In the genomic region with DNA sequence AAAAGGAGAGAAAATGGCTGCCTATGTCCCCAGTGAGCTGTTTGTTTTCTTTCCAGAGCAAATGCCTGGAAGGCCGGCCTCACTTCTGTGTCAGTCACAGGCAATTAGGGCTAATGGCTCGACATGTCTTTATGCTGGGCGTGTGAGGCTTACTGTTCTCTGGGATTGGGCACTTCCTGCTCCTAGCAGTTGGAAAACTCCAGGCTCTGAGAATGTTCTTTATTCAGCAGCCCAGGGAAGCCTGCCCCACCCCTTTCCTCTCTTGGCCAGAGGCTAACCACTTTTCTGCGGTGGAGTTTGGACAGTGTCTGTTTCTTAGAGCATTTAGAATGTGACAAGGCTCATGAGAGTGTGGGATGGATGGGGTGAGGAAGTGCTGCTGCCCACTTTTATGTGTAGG, we compare ENCODE assay signal across 9 mouse cellular contexts.
DNase-seq lines count a peak whose midpoint lies in the region; ATAC-seq and TF ChIP-seq lines count a peak whose summit lies in the region.
"Had no signal": no experiment of that assay in that cellular context is flagged by ENCODE, and none has a peak within 500 bp of the region (broad histone marks: within the 10 kb centered on the region; RNA-seq: fewer than 3 reads in every experiment).

No protein-coding gene starts in this region.

- DNase-seq in layer of hippocampus, adult 2 months (ENCODE audit: low spot score in 2 of 2): peak in 1 of 2 experiments; percentile 22
- DNase-seq in layer of hippocampus, adult 9-10 months (ENCODE audit: low spot score): no peak
- peak; percentile 66 for DNase-seq in embryonic facial prominence, embryonic 11.5 days (ENCODE audit: low spot score)
- peak; percentile 28 for DNase-seq in heart, postnatal 0 days (ENCODE audit: low spot score)
- DNase-seq in kidney, postnatal 36 days: peak; percentile 37 to 52
- peak; percentile 32 for DNase-seq in skeletal muscle tissue, adult 2 months (ENCODE audit: low read depth, low spot score)
- DNase-seq in liver, postnatal 0 days: no peak
- DNase-seq in cerebellum, adult 2 months: no peak

- no peak overlapping the region for H3K4me3 ChIP-seq in layer of hippocampus, adult 2 months
- no peak overlapping the region for H3K4me3 ChIP-seq in embryonic facial prominence, embryonic 11.5 days (ENCODE audit: low read depth, low read length)
- H3K4me3 ChIP-seq in heart, postnatal 0 days (ENCODE audit: low read depth, low read length): no peak overlapping the region
- H3K4me3 ChIP-seq in liver, postnatal 0 days (ENCODE audit: low read depth, low read length): no peak overlapping the region
- H3K4me3 ChIP-seq in cerebellum, adult 2 months (replicated peaks; ENCODE audit: insufficient read depth, low read depth, low read length): no peak overlapping the region

- H3K36me3 ChIP-seq in embryonic facial prominence, embryonic 11.5 days (replicated peaks; ENCODE audit: control insufficient read depth, insufficient read depth, low read depth, low read length): no peaks in the 10 kb centered on the region
- H3K36me3 ChIP-seq in heart, postnatal 0 days (replicated peaks; ENCODE audit: control insufficient read depth, insufficient read depth, low read length): no peaks in the 10 kb centered on the region; the same call in 1 of the 2 replicates
- peaks cover 13% of the 10 kb centered on the region for H3K36me3 ChIP-seq in liver, postnatal 0 days (replicated peaks; ENCODE audit: insufficient read depth, low read length)

- TF ChIP-seq POLR2A in cerebellum, adult 2 months (IDR thresholded peaks at IDR 0.05; ENCODE audit: borderline replicate concordance, insufficient read depth, low read length): no peak

- no peaks in the 10 kb centered on the region; the same call in 1 of the 2 replicates for H3K4me1 ChIP-seq in embryonic facial prominence, embryonic 11.5 days (ENCODE audit: control insufficient read depth, insufficient read depth, low read length)
- no peaks in the 10 kb centered on the region for H3K4me1 ChIP-seq in heart, postnatal 0 days (ENCODE audit: control insufficient read depth, insufficient read depth)
- no peaks in the 10 kb centered on the region for H3K4me1 ChIP-seq in liver, postnatal 0 days (ENCODE audit: insufficient read depth)
- H3K4me1 ChIP-seq in cerebellum, adult 2 months (ENCODE audit: control insufficient read depth, insufficient read depth, low read length): no peaks in the 10 kb centered on the region

- no peak overlapping the region; the same call in 1 of the 2 replicates for H3K9ac ChIP-seq in embryonic facial prominence, embryonic 11.5 days (replicated peaks; ENCODE audit: low read length)
- no peak overlapping the region for H3K9ac ChIP-seq in heart, postnatal 0 days (replicated peaks; ENCODE audit: low read depth, low read length)
- H3K9ac ChIP-seq in liver, postnatal 0 days (replicated peaks): no peak overlapping the region

- 13% methylated on average over 4 of the region's 4 CpGs for WGBS in embryonic facial prominence, embryonic 11.5 days
- WGBS in heart, postnatal 0 days: 32% methylated on average over 4 of the region's 4 CpGs
- WGBS in liver, postnatal 0 days (ENCODE audit: insufficient replicate concordance): 37% methylated on average over 4 of the region's 4 CpGs
- WGBS in cerebellum, adult 2 months: 17% methylated on average over 4 of the region's 4 CpGs

- H3K27me3 ChIP-seq in embryonic facial prominence, embryonic 11.5 days (ENCODE audit: control insufficient read depth, insufficient read depth, low read length): no peaks in the 10 kb centered on the region
- H3K27me3 ChIP-seq in heart, postnatal 0 days (ENCODE audit: control insufficient read depth, insufficient read depth, low read length): no peaks in the 10 kb centered on the region
- H3K27me3 ChIP-seq in liver, postnatal 0 days (ENCODE audit: insufficient read depth, low read length): no peaks in the 10 kb centered on the region
- H3K27me3 ChIP-seq in cerebellum, adult 2 months (ENCODE audit: control insufficient read depth, insufficient read depth, low read length): no peaks in the 10 kb centered on the region; the same call in 1 of the 2 replicates

- no peak for ATAC-seq in embryonic facial prominence, embryonic 11.5 days (replicated peaks; ENCODE audit: insufficient number of reproducible peaks, low FRiP score, low TSS enrichment, low read depth)
- peak; percentile 69; the same call in 1 of the 2 replicates for ATAC-seq in heart, postnatal 0 days (ENCODE audit: insufficient read depth, low read depth)
- no peak for ATAC-seq in liver, postnatal 0 days

- TF ChIP-seq EP300 in heart, postnatal 0 days (IDR thresholded peaks at IDR 0.05; ENCODE audit: low read depth): no peak
- no peak for TF ChIP-seq EP300 in liver, postnatal 0 days (IDR thresholded peaks at IDR 0.05; ENCODE audit: low read depth)

- H3K9me3 ChIP-seq in embryonic facial prominence, embryonic 11.5 days (replicated peaks; ENCODE audit: control insufficient read depth, low read length): no peaks in the 10 kb centered on the region
- no peaks in the 10 kb centered on the region for H3K9me3 ChIP-seq in heart, postnatal 0 days (replicated peaks; ENCODE audit: control insufficient read depth, low read length)
- no peaks in the 10 kb centered on the region for H3K9me3 ChIP-seq in liver, postnatal 0 days (ENCODE audit: low read length)
- H3K9me3 ChIP-seq: G1E had no signal

- no peak overlapping the region for H3K4me2 ChIP-seq in embryonic facial prominence, embryonic 11.5 days (ENCODE audit: low read depth, low read length)
- no peak overlapping the region for H3K4me2 ChIP-seq in heart, postnatal 0 days (ENCODE audit: low read depth, low read length)
- no peak overlapping the region for H3K4me2 ChIP-seq in liver, postnatal 0 days (ENCODE audit: low read depth, low read length)

- TF ChIP-seq CTCF in layer of hippocampus, adult 2 months (conservative IDR thresholded peaks at IDR 0.05): no peak
- TF ChIP-seq CTCF in heart, postnatal 0 days (IDR thresholded peaks at IDR 0.05; ENCODE audit: low read depth): no peak
- no peak for TF ChIP-seq CTCF in liver, postnatal 0 days (IDR thresholded peaks at IDR 0.05; ENCODE audit: low read depth)
- TF ChIP-seq CTCF in cerebellum, adult 2 months (IDR thresholded peaks at IDR 0.05; ENCODE audit: borderline replicate concordance, insufficient read depth, low read depth, low read length): no peak

- peak overlapping the region; percentile 71 for H3K27ac ChIP-seq in layer of hippocampus, adult 2 months
- H3K27ac ChIP-seq in embryonic facial prominence, embryonic 11.5 days (replicated peaks; ENCODE audit: low read depth, low read length): no peak overlapping the region; the same call in 1 of the 2 replicates
- H3K27ac ChIP-seq in heart, postnatal 0 days (ENCODE audit: low read depth): peak overlapping the region; percentile 59
- H3K27ac ChIP-seq in liver, postnatal 0 days (ENCODE audit: low read depth): no peak overlapping the region
- no peak overlapping the region for H3K27ac ChIP-seq in cerebellum, adult 2 months (ENCODE audit: insufficient read depth, low read length)

Comparison
In these comparisons a context has a peak if more than half of its experiments do, and no peak if none do; other contexts are left out.
1. DNase-seq: peak in embryonic facial prominence, embryonic 11.5 days (single experiment), heart, postnatal 0 days (single experiment), kidney, postnatal 36 days (2 of 2) and skeletal muscle tissue, adult 2 months (single experiment); none in layer of hippocampus, adult 9-10 months (single experiment), liver, postnatal 0 days (single experiment) and cerebellum, adult 2 months (0 of 2).
2. H3K27ac ChIP-seq: peak in layer of hippocampus, adult 2 months (single experiment) and heart, postnatal 0 days (single experiment); none in embryonic facial prominence, embryonic 11.5 days (single experiment), liver, postnatal 0 days (single experiment) and cerebellum, adult 2 months (single experiment).